Mouse (Mus musculus) thymus, postnatal 14 days (tissue): Measurements from ENCODE around the gene Thbs3.

ENCODE experiments used
- DNase-seq: peaks from one replicate; pipeline ENCODE4 v3.0.0; 2021

Thbs3 gene

DNA sequence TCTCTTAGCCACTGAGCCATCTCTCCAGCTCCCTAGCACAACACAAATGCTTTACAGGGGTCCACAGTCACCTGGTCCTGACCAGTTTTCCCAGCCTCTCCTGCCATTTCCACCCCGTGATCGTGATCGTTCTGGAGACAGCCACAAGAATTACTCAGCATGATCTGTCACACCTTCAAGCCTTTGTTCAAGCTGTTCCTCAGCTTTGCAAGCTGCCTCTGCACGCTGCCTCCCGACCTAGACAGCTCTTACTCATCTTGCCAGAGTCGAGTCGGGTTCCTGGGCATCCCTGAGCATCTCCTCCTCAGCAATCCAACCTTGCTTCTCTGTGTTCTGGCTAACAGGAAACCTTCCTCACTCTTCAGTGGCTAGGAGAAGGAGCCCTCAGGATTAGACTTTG, 44.1 kb downstream of the Thbs3 start, which contains the start of gene Dpm3:
Gene Dpm3, plus strand, starts transcription at position 283 of the 400 bp plus-strand sequence.
- DNase-seq, result no peak

DNA sequence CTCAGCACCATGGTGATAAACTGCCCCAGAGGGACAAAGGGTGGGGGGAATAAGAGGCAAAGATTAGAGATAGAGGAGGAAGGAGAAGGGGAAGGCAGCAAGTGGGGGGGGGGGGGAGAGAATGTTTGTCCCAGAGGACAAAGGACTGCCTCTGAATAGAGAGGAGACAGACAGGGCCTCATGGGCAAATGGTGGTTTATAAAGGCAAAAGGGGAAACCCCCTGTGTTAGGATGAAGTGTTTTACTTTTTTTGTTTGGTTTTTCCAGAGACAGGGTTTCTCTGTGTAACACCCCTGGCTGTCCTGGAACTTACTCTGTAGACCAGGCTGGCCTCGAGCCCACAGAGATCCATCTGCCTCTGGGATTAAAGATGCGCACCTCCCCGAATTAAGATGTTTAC, 45.2 kb downstream of the Thbs3 start:
- no peak for DNase-seq

DNA sequence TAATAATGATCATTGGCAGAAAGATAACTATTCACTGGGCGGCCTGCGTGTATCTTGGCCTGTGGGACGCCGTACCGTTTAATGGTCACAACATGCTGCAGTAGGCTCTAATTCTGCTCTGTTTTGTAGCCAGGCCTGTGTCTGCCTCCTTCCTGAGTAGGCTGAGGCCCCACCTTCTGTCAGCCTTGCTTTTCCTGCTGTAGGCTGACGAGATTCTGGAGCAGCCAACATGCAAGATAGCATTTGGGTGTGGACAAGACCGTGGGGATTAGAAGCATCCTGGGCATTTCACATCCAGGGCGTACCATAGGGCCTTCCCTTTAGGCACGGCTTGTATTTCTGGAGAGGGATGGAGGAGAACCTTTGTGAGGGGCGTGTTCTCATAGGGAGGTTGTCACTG, 47.4 kb downstream of the Thbs3 start:
- DNase-seq, result no peak

DNA sequence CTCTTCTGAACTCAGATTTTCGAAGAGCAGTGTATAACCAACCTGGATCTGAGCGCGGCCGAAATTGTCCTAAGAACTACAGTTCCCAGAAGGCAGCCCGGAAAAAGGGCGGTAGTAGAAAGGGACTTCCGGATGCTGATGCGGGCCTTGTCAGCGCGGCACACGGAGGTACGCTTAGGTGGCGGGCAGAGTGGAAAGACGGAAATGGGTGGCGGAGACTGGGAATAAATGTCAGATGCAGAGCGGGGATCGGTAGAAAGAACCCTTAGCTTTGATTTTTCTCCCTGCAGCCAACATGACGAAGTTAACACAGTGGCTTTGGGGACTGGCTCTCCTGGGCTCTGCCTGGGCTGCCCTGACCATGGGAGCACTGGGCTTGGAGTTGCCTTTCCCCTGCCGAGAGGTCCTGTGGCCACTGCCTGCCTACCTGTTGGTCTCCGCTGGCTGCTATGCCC, 51.5 kb downstream of the Thbs3 start:
- peak; percentile 84 for DNase-seq

DNA sequence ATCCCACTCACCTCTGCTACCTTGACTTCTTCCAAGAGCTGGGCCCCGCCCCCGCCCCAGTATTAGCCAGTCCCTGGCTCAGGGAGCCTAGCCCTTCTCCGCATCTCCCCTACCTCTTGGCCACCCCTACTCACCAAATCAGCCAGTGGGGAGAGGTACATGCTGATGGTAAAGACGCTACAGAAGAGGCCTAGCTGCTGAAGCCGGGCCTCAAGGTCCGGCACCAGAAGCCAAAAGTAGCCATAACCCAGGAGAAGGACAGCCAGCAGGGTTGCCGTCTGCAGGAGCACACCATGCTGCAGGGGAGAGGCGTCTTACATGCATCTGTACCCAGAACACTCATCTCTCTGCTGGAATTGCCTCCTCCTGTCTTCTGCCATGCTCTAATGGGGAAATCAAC, 53.9 kb downstream of the Thbs3 start:
- no peak for DNase-seq

DNA sequence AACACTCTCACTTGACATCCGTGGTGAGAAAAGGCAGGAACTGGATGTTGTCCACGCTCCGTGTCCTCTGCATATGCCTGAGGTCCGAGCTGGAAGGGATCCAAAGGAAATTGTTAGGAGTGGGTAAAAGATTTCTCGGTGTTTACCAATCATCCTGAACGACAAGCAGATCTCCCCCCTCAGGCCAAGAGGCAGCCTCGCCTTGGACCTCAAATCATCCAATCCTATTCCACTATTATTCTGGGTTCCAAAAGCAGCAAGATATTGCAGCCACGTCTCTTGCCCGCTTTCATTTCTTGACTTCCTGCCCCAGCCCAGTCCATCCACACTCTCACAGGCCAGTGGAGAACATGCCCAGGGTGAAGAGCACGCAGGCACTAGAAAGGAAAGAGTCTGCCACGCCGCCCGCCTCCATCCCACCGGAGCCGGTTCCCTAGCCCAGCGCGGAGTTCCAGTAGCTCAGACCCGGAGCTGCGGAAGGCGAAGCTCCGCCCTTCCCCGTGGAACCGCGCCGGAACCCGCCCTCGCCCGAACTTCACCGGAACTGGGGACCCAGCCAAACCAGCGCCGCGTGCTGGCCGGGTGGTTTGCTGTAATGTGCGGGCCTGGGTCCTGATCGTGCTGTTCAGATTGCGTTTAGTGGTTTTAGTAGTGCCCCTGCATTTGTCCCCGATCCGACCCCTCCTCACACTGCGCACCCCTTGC, 55.2 kb downstream of the Thbs3 start, which contains the start of gene Slc50a1:
Gene Slc50a1, minus strand, starts transcription at position 520 of the 705 bp plus-strand sequence.
- peak; percentile 88 for DNase-seq

DNA sequence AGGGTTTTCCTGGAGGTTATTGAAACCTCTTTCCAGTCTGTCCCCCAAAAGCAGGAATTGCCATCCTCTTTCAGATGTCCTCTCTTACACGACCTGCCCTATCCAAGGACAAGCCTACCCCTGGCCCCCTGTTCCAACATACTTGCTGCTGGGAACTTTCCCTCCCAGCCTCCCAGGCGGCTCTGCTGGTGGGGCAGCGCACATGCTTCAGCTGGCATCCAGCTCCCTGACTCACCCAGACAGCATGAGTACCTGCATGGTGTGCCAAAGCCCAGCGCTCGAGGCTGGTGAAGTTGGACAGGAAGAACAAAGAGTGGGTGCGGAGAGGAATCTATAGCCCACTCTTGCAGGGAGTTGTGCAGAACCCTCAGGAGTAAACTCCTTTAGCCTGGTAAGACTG, 55.9 kb downstream of the Thbs3 start:
- DNase-seq, result peak; percentile 23

DNA sequence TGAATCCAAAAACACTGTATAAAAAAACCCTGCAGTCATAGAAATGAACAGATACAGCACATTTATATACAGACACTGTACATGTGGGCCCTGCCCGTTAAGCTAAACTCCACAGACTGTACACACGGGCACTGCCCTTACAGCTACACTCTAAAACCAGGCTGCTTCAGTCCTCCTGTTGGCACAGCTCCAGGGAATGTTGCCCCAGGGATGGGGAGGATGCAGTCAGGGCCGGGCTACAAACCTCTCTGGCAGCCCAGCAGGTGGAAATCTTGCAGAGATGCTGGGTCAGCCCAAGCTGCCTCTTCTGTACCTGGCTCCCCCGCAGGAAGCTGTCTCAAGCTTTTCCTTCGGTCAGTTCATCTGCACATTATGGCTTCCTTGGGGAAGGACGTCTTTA, 56.8 kb downstream of the Thbs3 start:
- DNase-seq, result no peak

DNA sequence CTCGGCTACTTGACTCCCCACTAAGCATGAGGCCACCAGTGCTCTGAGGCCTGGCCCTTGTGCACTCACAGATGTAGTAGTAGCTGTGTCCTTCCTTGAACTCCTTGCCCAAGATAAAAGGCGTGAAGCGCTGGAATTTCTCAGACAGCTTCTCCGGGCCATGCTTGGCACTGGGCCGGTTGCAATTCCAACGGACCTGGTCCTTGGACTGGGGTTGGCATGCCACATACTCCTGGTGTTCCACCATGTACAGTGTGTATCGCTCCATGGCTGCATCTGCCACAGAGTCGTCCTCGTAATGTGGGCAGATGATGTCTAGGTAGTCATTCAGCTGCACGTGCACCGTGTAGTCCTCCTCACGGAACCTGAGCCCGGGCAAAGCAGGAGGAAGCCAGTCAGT, 61.1 kb downstream of the Thbs3 start:
- DNase-seq, result no peak
